Mouse (Mus musculus) layer of hippocampus, postnatal 14 days (tissue): ENCODE results near the gene Actr10. TPM values are rescaled to one million over a fixed set of nuclear protein-coding genes. Genes with fewer than 3 reads are reported as not detected.

ENCODE experiments used
- total RNA-seq, 2 experiments: library from RNA; stranded (reverse); gene quantifications; 2 replicates each; pipeline ENCODE4 v1.2.3; 2021

Actr10 gene
- total RNA-seq, 2 experiments from 2014 or later = 168 to 172 TPM

Other genes with a start within 250 kb of the Actr10 start
- 10 to 100 TPM; 13.3 to 14.2 TPM for gene Frmd6, start 112.3 kb upstream of the Actr10 start, total RNA-seq
- 100 to 1,000 TPM; 232 TPM for gene Psma3, start 36.8 kb downstream of the Actr10 start, total RNA-seq
- 10 to 100 TPM; 32.6 to 35.8 TPM for gene Arid4a, start 78.1 kb downstream of the Actr10 start, total RNA-seq
- not detected for gene Tomm20l, start 173.6 kb downstream of the Actr10 start, total RNA-seq
- gene Timm9, start 198.8 kb downstream of the Actr10 start, total RNA-seq = 10 to 100 TPM; 67.0 to 67.2 TPM
- 1 to 10 TPM; 5.2 to 6.9 TPM for gene 2700049A03Rik, start 199.0 kb downstream of the Actr10 start, total RNA-seq